Mouse (Mus musculus): Measurements from ENCODE around the gene Tcea3.

The Tcea3 gene

GRCm38 (mm10) chr4:136239622-136240021 is 7.9 kb upstream of the Tcea3 start:
- peak; percentile 81 for DNase-seq (ENCODE audit: low read depth)

- DNase-seq (ENCODE audit: low read depth), result no peak
These were observed 7.4 kb upstream of the Tcea3 start for GRCm38 (mm10) chr4:136240123-136240522.

GRCm38 (mm10) chr4:136240955-136241354 is 6.6 kb upstream of the Tcea3 start:
- no peak for DNase-seq (ENCODE audit: low read depth)

- DNase-seq (ENCODE audit: low read depth), result no peak
These were observed 5.3 kb upstream of the Tcea3 start for GRCm38 (mm10) chr4:136242065-136242703.

GRCm38 (mm10) chr4:136242728-136243127 is 4.8 kb upstream of the Tcea3 start:
- no peak for DNase-seq (ENCODE audit: low read depth)

GRCm38 (mm10) chr4:136244208-136244607 is 3.3 kb upstream of the Tcea3 start:
- no peak for DNase-seq (ENCODE audit: low read depth)

- DNase-seq (ENCODE audit: low read depth), result no peak
These were observed 1.8 kb upstream of the Tcea3 start for GRCm38 (mm10) chr4:136245681-136246080.

- DNase-seq (ENCODE audit: low read depth), result no peak
These were observed 960 bp upstream of the Tcea3 start for GRCm38 (mm10) chr4:136246568-136246969.

- no peak for DNase-seq (ENCODE audit: low read depth)
These were observed 172 bp upstream of the Tcea3 start for GRCm38 (mm10) chr4:136247386-136247728.

- no peak for DNase-seq (ENCODE audit: low read depth)
These were observed 1.2 kb downstream of the Tcea3 start for GRCm38 (mm10) chr4:136248464-136249331.

GRCm38 (mm10) chr4:136249332-136249647 is 1.8 kb downstream of the Tcea3 start:
- DNase-seq (ENCODE audit: low read depth), result no peak

- DNase-seq (ENCODE audit: low read depth), result no peak
These were observed 2.3 kb downstream of the Tcea3 start for GRCm38 (mm10) chr4:136249780-136250179.

GRCm38 (mm10) chr4:136255919-136256318 is 8.4 kb downstream of the Tcea3 start:
- no peak for DNase-seq (ENCODE audit: low read depth)

- no peak for DNase-seq (ENCODE audit: low read depth)
These were observed 9.2 kb downstream of the Tcea3 start for GRCm38 (mm10) chr4:136256696-136257095.

- DNase-seq (ENCODE audit: low read depth), result no peak
These were observed 12.4 kb downstream of the Tcea3 start for GRCm38 (mm10) chr4:136259916-136260315.

GRCm38 (mm10) chr4:136260491-136261180 is 13.1 kb downstream of the Tcea3 start:
- peak; percentile 59 for DNase-seq (ENCODE audit: low read depth)

- DNase-seq (ENCODE audit: low read depth), result no peak
These were observed 14.4 kb downstream of the Tcea3 start for GRCm38 (mm10) chr4:136261912-136262311.

- no peak for DNase-seq (ENCODE audit: low read depth)
These were observed 16.0 kb downstream of the Tcea3 start for GRCm38 (mm10) chr4:136263555-136263954.

- peak; percentile 48 for DNase-seq (ENCODE audit: low read depth)
These were observed 19.3 kb downstream of the Tcea3 start for GRCm38 (mm10) chr4:136266716-136267343.

- DNase-seq (ENCODE audit: low read depth), result no peak
These were observed 21.4 kb downstream of the Tcea3 start for GRCm38 (mm10) chr4:136268912-136269311.

- DNase-seq (ENCODE audit: low read depth), result no peak
These were observed 23.1 kb downstream of the Tcea3 start for GRCm38 (mm10) chr4:136270648-136271047.

- no peak for DNase-seq (ENCODE audit: low read depth)
These were observed 33.6 kb downstream of the Tcea3 start for GRCm38 (mm10) chr4:136281097-136281496.

GRCm38 (mm10) chr4:136281611-136282010 is 34.1 kb downstream of the Tcea3 start:
- DNase-seq (ENCODE audit: low read depth), result no peak

Measured in c-Kit-positive CD71-negative TER-119-negative erythroid progenitor cells, embryonic 14.5 days (primary cell).